26 mouse cellular contexts compared by ENCODE assay signal in genomic region chr6:115245500-115246058, GRCm38 (mm10). TPM values are rescaled to one million over a fixed set of nuclear protein-coding genes. Genes with fewer than 3 reads are reported as not detected.
"Had no signal": no experiment of that assay in that cellular context is flagged by ENCODE, and none has a peak within 500 bp of the region (broad histone marks: within the 10 kb centered on the region; RNA-seq: fewer than 3 reads in every experiment).

No protein-coding gene starts in this region.

- DNase-seq: kidney, postnatal 10 days; kidney, postnatal 36 days; liver; lung, adult 18-20 months; lung, postnatal 10 days; lung, postnatal 36 days; midbrain, embryonic 14.5 days; right cerebral cortex, postnatal 25 days; spleen, adult 18-20 months; thymus, postnatal 25 days had no signal

- H3K4me1 ChIP-seq: kidney, embryonic 15.5 days; limb, embryonic 10.5 days; limb, embryonic 13.5 days; liver, embryonic 12.5 days; liver, embryonic 15.5 days had no signal

- H3K4me2 ChIP-seq: kidney, embryonic 15.5 days; limb, embryonic 13.5 days; liver, embryonic 12.5 days; liver, embryonic 15.5 days; lung, embryonic 15.5 days; stomach, embryonic 15.5 days had no signal

- ATAC-seq: liver, embryonic 12.5 days had no signal

- H3K9ac ChIP-seq: kidney, embryonic 15.5 days; limb, embryonic 13.5 days; liver, embryonic 12.5 days; liver, embryonic 15.5 days; lung, embryonic 15.5 days; stomach, embryonic 15.5 days had no signal

- H3K4me3 ChIP-seq: kidney, embryonic 15.5 days; limb, embryonic 10.5 days; limb, embryonic 13.5 days; liver, embryonic 12.5 days; liver, embryonic 15.5 days; lung, embryonic 15.5 days; midbrain, embryonic 10.5 days; stomach, embryonic 15.5 days had no signal

- H3K27me3 ChIP-seq: kidney, embryonic 15.5 days; limb, embryonic 13.5 days; liver, embryonic 12.5 days; liver, embryonic 15.5 days; lung, embryonic 15.5 days; stomach, embryonic 15.5 days had no signal

- H3K36me3 ChIP-seq: kidney, embryonic 15.5 days; limb, embryonic 10.5 days; limb, embryonic 13.5 days; liver, embryonic 12.5 days; liver, embryonic 15.5 days; lung, embryonic 15.5 days; midbrain, embryonic 10.5 days; stomach, embryonic 15.5 days had no signal

- H3K27ac ChIP-seq: kidney, embryonic 15.5 days; limb, embryonic 10.5 days; limb, embryonic 13.5 days; liver, embryonic 12.5 days; liver, embryonic 15.5 days; lung, embryonic 15.5 days; midbrain, embryonic 10.5 days; stomach, embryonic 15.5 days had no signal

- H3K9me3 ChIP-seq: kidney, embryonic 15.5 days; limb, embryonic 10.5 days; limb, embryonic 13.5 days; liver, embryonic 12.5 days; liver, embryonic 15.5 days; lung, embryonic 15.5 days; megakaryocyte, embryonic 14.5 days; midbrain, embryonic 10.5 days; stomach, embryonic 15.5 days had no signal

RNA-seq across cellular contexts. Expression of gene Timp4, which starts 6.4 kb away (rescaled TPM):
- polyA plus RNA-seq: liver, embryonic 12.5 days had no signal

RNA-seq across cellular contexts. Expression of gene Gm17482, which starts 18.4 kb away (rescaled TPM):
- total RNA-seq: layer of hippocampus, postnatal 25 days; left cerebral cortex, adult 18-20 months; left cerebral cortex, postnatal 25 days; midbrain, postnatal 0 days had no signal
- polyA plus RNA-seq: kidney, embryonic 15.5 days; limb, embryonic 10.5 days; limb, embryonic 13.5 days; liver, embryonic 12.5 days; liver, embryonic 15.5 days; lung, embryonic 15.5 days; midbrain, embryonic 10.5 days; midbrain, embryonic 14.5 days; midbrain, postnatal 0 days; neural tube, embryonic 11.5 days; neural tube, embryonic 14.5 days; stomach, embryonic 15.5 days; thymus, postnatal 0 days had no signal
